Mouse (Mus musculus): ENCODE results near the gene Med16. TPM values are rescaled to one million over a fixed set of nuclear protein-coding genes. Genes with fewer than 3 reads are reported as not detected.

Gene Med16
- total RNA-seq, 2 experiments from 2014 or later = 37.7 to 38.1 TPM

DNA sequence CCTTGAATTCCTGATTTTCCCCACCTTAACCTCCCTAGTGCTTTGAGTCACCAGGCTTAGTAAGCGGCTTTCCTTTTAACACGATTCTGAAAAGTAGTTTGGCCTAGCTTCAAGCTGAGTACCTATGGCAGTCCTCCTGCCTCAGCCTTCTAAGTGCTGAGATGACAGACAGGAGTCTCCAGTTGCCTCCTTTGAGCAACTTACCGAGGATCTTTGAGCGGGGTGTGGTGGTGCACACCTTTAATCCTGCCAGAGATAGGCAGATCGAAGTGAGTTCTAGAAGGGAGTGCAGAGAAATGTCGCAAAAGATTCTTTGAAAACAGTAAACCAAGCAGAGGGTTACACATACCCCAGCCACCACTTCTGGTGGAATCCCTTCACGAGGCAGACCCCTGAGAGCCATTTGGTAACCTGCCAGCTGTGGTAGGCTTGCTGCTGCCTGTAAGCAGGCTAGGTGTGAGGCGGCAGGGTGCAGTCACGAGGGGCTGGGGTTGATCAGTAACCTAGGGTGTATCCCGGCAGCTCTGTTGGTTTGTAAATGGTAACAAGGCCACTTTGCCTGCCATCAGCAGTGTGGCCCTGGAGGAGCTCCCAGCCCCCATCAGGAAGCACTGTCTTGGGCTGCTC is 53.1 kb downstream of the Med16 start:
- no peak for DNase-seq
- intact Hi-C loops (cut with DNase I; ENCODE audit: low total_unique reads) = no loop called here

DNA sequence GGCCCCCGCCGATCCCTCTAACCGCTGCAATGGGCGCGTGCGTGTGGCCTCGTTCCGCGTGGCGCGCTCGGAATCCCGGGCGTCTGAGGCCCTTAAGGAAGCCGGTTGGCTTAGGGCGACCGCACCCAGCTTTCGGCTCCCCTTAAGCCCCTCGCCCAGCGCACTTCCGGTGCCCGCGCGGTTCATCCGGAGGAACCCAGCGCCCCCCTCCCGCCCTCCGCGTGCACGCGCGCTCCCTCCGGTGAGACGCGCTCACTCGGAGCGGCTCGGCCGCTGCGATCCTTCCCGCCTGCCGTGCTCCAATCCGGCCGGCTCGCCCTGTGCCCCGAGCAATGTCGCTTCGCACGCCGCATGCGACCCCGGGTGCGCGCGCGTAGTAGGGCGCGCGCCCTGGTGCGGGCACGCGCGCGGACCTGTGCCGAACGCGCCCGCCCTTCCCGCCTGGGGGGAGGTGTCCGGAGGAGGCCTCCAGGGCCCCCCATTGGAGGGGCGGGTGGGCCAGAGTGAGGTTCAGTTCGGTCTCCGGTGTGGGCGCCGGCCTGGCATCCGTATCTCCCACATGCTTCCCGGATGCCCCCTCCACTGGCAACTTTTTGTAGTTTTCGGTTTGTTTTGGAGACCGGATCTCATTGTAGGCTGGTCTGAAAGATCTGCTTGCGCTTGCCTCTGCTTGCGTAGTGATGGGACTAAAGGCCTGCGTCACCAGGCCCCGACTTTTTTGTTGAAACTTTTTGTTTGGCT is 53.8 kb downstream of the Med16 start:
- intact Hi-C loops (cut with DNase I; ENCODE audit: low total_unique reads) = no loop called here
- peak; percentile 75 for DNase-seq

DNA sequence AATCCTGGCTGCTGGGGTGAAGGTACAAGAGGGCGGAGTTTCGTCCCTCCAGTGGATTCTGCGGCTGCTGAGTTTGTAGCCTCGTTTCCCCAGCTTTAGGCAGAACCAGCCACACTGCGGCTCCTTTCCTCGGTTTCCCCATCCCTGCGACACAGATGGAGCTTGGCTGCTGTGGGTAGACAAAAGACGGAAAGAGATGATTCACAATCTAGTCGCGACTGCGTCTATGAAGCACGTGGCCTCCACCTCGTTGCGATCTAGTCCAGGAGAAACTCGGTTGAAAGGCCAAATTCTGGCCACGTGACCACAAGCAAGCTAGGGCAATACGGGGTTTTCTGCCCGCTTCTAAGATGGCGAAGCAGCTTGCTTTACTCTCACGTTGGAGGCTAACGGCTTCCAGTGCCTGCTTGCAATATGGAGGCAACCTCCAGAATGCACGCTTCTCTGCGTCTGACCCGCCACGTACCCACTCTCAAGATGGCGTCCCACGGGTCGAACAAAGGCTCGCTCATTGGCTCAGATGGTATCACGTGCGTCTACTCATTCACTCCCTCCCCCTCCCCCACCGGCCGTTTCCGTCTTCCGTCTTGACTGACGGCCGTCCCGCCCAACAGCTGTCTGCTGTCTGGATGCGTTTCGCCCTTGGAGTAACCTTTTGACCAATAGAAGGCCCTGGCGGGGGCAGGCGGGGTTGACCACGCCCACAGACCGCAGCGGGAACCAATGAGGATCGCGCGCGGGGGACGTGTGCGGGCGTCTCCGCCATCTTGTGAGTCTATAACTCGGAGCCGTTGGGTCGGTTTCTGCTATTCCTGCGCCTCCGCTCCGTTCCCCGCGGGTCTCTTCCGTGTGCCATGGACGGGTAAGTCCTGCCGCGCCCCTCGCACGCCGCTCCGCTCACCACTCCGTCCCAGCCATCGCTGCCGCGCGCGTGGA is 54.6 kb downstream of the Med16 start, which contains the start of gene Ptbp1:
TSS of gene Ptbp1 (plus strand) at position 568 of the 936 bp plus-strand sequence.
- intact Hi-C loops (cut with DNase I; ENCODE audit: low total_unique reads) = no loop called here
- peak; percentile 100 for DNase-seq

DNA sequence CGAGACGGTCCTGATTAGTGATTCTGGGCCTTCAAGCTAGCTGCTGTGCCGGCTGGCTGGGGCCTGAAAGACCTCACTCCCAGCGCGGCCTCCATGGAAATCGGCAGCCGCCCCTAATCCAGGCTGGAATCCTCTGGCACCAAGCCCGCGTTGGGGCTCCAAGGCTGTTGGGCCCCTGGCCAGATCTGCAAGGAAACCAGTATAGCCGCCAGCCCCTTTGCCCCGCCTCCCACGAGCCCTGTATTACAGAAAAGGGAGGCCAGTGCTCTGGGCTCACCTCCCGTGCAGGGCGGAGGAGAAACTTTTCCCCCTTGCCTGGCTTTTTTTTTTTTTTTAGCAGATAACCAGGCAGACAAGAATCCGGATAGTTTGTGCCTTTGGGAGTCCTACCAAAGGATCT is 55.3 kb downstream of the Med16 start:
- peak; percentile 98 for DNase-seq
- intact Hi-C loops (cut with DNase I; ENCODE audit: low total_unique reads) = no loop called here

DNA sequence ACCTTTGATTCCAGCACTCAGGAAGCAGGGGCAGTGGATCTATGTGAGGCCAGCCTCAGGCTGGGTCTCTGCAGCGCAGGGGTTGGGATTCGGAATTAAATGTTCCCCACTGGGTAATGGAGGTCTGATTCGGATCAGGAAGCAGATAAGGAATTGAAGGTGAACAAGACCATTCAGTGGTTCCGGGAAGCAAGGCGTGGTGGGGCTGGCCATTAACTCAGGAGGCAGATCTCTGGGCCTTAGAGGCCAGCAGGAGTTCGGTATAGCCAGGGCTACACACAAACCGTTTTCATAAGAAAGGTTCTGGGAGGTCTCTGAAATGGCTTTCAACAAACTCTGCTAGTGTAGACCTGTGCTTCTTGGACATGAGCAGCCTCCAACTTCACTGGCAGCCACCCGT is 55.9 kb downstream of the Med16 start:
- DNase-seq = no peak
- intact Hi-C loops (cut with DNase I; ENCODE audit: low total_unique reads) = no loop called here

DNA sequence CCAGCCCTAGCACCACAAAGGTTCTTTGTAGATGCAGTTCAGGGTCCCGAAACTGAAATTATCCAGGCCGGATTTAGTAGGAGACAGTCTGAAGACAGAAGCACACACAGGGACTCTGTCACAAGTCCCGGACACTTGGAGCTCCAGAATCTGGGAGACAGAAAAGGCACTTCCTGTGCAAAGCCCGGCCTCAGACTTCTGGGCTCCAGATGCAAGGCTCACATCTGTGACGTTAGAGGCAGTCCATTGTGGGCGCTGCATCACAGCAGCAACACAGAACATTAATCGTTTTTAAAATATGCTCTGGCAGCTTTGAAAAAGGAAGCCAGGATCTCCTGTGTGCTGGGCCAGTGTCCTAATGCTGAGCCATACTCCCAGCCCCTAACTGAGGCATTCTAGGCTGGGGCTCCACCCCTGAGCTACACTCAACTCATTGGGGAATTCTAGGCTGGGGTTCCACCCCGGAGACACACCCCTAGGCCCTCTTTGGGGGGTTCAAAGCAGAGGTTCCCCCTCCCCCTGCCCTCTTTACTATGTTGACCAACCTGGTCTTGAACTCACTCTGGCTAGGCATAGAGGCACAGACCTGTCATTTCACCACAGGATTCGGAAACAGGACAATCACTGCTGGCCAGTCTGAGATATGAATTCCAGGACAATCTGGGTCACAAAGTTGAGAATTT is 56.5 kb downstream of the Med16 start:
- intact Hi-C loops (cut with DNase I; ENCODE audit: low total_unique reads) = no loop called here
- peak; percentile 46 for DNase-seq

DNA sequence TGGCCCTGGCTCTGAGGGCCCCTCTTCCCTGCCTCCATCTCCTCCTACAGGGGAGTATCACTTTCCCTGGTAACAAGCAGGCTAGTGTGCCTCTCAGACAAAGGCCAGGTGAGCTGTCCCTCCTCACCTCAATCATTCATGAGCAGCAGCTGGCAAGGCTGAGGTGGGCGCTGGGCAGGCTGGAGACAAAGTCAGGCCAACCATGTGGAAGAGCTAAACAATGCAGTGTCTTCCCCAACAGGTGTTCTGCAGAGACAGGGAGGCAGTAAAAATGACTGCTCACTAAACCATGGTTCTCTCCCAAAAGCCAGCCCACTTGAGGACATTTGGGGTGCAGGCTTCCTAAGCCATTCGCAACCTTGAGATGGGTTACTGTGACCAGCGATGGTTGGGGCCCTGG is 57.1 kb downstream of the Med16 start:
- DNase-seq = no peak
- intact Hi-C loops (cut with DNase I; ENCODE audit: low total_unique reads) = no loop called here

DNA sequence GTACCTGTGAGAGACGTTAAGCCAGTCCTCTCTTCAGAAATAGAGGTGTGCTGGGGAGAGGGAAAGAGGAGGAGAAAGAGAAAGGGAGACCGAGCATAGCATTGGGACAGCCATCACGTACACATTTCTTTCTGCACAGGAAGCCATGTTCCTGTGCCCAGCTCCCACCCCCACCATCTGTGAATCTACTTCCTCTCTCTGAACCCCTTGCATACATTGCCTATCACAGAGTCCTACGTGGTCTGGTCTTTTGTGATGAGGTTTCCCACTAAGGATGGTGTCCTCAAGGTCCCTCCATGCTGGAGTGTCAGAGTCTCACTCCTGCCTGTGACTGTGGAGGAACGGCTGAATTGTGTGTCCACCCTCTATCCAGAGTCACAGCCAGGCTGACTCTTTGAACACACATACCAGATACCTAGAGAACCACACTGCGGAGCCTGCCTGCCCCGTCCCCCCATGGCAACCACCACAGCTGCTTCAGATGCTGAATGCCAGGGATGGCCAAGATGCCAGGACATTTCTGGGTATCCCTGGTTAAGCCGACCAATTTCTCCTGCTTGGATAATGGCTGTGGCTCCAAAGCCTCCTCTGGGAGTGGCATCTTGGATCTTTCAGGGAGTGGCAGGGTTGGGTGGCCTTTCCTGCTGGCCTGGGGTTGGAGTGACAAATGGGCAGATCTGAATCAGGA is 58.6 kb downstream of the Med16 start:
- DNase-seq = no peak
- intact Hi-C loops (cut with DNase I; ENCODE audit: low total_unique reads) = no loop called here

DNA sequence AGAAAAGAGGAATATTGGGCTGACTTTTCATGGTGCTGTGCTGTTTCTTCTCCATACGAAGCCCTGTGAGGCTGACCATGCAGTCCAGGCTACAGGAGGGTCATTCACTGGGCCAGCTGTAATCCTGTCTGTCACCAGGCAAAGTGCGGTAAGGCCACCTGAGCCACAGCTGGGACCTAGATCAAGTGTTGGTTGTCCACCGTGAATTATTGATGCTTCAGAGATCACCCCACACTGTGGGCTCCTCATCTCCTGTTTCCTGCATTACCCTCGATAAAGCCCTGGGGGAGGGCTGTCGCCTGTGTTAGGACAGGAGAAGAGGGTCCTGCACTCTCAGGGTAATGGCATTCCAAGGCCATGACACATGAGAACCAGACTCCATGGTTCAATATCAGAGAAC is 62.2 kb downstream of the Med16 start:
- no peak for DNase-seq
- intact Hi-C loops (cut with DNase I; ENCODE audit: low total_unique reads) = no loop called here

Small RNA genes within 50 kb of the gene (microRNA-seq; reads per million reads assigned to microRNA genes)
- 0 to 0.32 reads per million in 2 experiments for gene Mir6910

Other genes with a start within 250 kb of the Med16 start
- not detected for gene Madcam1, start 244.4 kb downstream of the Med16 start, total RNA-seq (2021)
- 10 to 100 TPM; 22.6 to 24.0 TPM for gene Tpgs1, start 239.6 kb downstream of the Med16 start, total RNA-seq (2021)
- 100 to 1,000 TPM; 314 to 321 TPM for gene Cdc34, start 226.7 kb downstream of the Med16 start, total RNA-seq (2021)
- gene Gzmm, start 219.9 kb downstream of the Med16 start, total RNA-seq (2021) = 1 to 10 TPM; 2.3 to 2.9 TPM
- gene Bsg, start 204.4 kb downstream of the Med16 start, total RNA-seq (2021) = 100 to 1,000 TPM; 496 to 497 TPM
- gene Hcn2, start 192.3 kb downstream of the Med16 start, total RNA-seq (2021) = under 1 TPM; 0.42 to 0.78 TPM
- 10 to 100 TPM; 21.5 to 21.6 TPM for gene Polrmt, start 162.3 kb downstream of the Med16 start, total RNA-seq (2021)
- gene Fgf22, start 153.8 kb downstream of the Med16 start, total RNA-seq (2021) = not detected
- gene Rnf126, start 142.0 kb downstream of the Med16 start, total RNA-seq (2021) = 10 to 100 TPM; 25.9 to 30.6 TPM
- 1 to 10 TPM; 1.3 to 2.2 TPM for gene Fstl3, start 131.7 kb downstream of the Med16 start, total RNA-seq (2021)
- not detected for gene Prss57, start 118.0 kb downstream of the Med16 start, total RNA-seq (2021)
- gene Palm, start 115.4 kb downstream of the Med16 start, total RNA-seq (2021) = 10 to 100 TPM; 25.7 to 33.5 TPM
- under 1 TPM in 1 of 2 experiments, not detected in 1; 0.35 TPM for gene Misp, start 87.9 kb downstream of the Med16 start, total RNA-seq (2021)
- gene Ptbp1, start 54.5 kb downstream of the Med16 start, total RNA-seq (2021) = 10 to 100 TPM; 40.3 to 48.1 TPM
- gene Prtn3, start 34.4 kb downstream of the Med16 start, total RNA-seq (2021) = not detected
- under 1 TPM; 0.09 to 0.29 TPM for gene Plppr3, start 34.3 kb downstream of the Med16 start, total RNA-seq (2021)
- not detected for gene Elane, start 22.7 kb downstream of the Med16 start, total RNA-seq (2021)
- 10 to 100 TPM in 1 of 2 experiments, 1 to 10 TPM in 1; 3.6 to 16.6 TPM for gene Cfd, start 18.1 kb downstream of the Med16 start, total RNA-seq (2021)
- gene Gm26602, start 1.9 kb upstream of the Med16 start, total RNA-seq (2021) = not detected
- gene Kiss1r, start 8.0 kb upstream of the Med16 start, total RNA-seq (2021) = under 1 TPM; 0.27 to 0.44 TPM
- 100 to 1,000 TPM in 1 of 2 experiments, 10 to 100 TPM in 1; 98.8 to 106 TPM for gene R3hdm4, start 12.3 kb upstream of the Med16 start, total RNA-seq (2021)
- 1 to 10 TPM; 2.4 to 2.7 TPM for gene Arid3a, start 18.1 kb upstream of the Med16 start, total RNA-seq (2021)
- 10 to 100 TPM; 18.7 to 23.0 TPM for gene Wdr18, start 51.2 kb upstream of the Med16 start, total RNA-seq (2021)
- gene Grin3b, start 61.8 kb upstream of the Med16 start, total RNA-seq (2021) = under 1 TPM; 0.11 to 0.25 TPM
- gene Tmem259, start 75.4 kb upstream of the Med16 start, total RNA-seq (2021) = 10 to 100 TPM; 76.2 to 84.5 TPM
- gene Cnn2, start 79.7 kb upstream of the Med16 start, total RNA-seq (2021) = 10 to 100 TPM; 19.2 to 24.8 TPM
- 1 to 10 TPM; 4.2 TPM for gene Abca7, start 87.6 kb upstream of the Med16 start, total RNA-seq (2021)
- gene Arhgap45, start 107.7 kb upstream of the Med16 start, total RNA-seq (2021) = 1 to 10 TPM; 1.7 to 1.9 TPM
- 10 to 100 TPM; 45.3 to 55.6 TPM for gene Polr2e, start 130.9 kb upstream of the Med16 start, total RNA-seq (2021)
- gene Gpx4, start 138.2 kb upstream of the Med16 start, total RNA-seq (2021) = 100 to 1,000 TPM; 389 TPM
- gene Sbno2, start 196.6 kb upstream of the Med16 start, total RNA-seq (2021) = 1 to 10 TPM; 6.2 to 6.3 TPM
- gene Stk11, start 206.9 kb upstream of the Med16 start, total RNA-seq (2021) = 10 to 100 TPM; 87.6 to 98.0 TPM
- 100 to 1,000 TPM; 657 to 736 TPM for gene Atp5d, start 229.7 kb upstream of the Med16 start, total RNA-seq (2021)
- 1 to 10 TPM; 1.6 TPM for gene Cbarp, start 231.9 kb upstream of the Med16 start, total RNA-seq (2021)
- 10 to 100 TPM; 40.3 to 43.6 TPM for gene Midn, start 239.3 kb upstream of the Med16 start, total RNA-seq (2021)